In genomic region chr10:9976424-9976823, GRCm38 (mm10) we compare ENCODE assay signal across 15 mouse cellular contexts.
A peak's percentile ranks its signal among the peaks of the same experiment; 100 is the strongest.
DNase-seq lines count a peak whose midpoint lies in the region; ATAC-seq and TF ChIP-seq lines count a peak whose summit lies in the region.
"Had no signal": no experiment of that assay in that cellular context is flagged by ENCODE, and none has a peak within 500 bp of the region (broad histone marks: within the 10 kb centered on the region; RNA-seq: fewer than 3 reads in every experiment).

No protein-coding gene starts in this region.

- H3K4me2 ChIP-seq in embryonic facial prominence, embryonic 11.5 days (ENCODE audit: low read depth, low read length), result no peak overlapping the region
- peak overlapping the region; percentile 38 for H3K4me2 ChIP-seq in midbrain, embryonic 16.5 days (ENCODE audit: low read length)
- H3K4me2 ChIP-seq: embryonic facial prominence, embryonic 15.5 days; limb, embryonic 12.5 days had no signal

- H3K36me3 ChIP-seq in embryonic facial prominence, embryonic 11.5 days (replicated peaks; ENCODE audit: control insufficient read depth, insufficient read depth, low read depth, low read length), result no peaks in the 10 kb centered on the region
- H3K36me3 ChIP-seq in embryonic facial prominence, embryonic 10.5 days (replicated peaks), result no peaks in the 10 kb centered on the region
- no peaks in the 10 kb centered on the region for H3K36me3 ChIP-seq in midbrain, embryonic 16.5 days (ENCODE audit: control insufficient read depth, insufficient read depth, low read length)
- H3K36me3 ChIP-seq: embryonic facial prominence, embryonic 15.5 days; limb, embryonic 12.5 days had no signal

- no peaks in the 10 kb centered on the region for H3K27me3 ChIP-seq in embryonic facial prominence, embryonic 11.5 days (ENCODE audit: control insufficient read depth, insufficient read depth, low read length)
- no peaks in the 10 kb centered on the region for H3K27me3 ChIP-seq in embryonic facial prominence, embryonic 10.5 days (replicated peaks; ENCODE audit: low read depth, poor library complexity, severe bottlenecking)
- H3K27me3 ChIP-seq in midbrain, embryonic 16.5 days (ENCODE audit: control insufficient read depth, insufficient read depth, low read depth, low read length), result no peaks in the 10 kb centered on the region
- H3K27me3 ChIP-seq: embryonic facial prominence, embryonic 15.5 days; limb, embryonic 12.5 days had no signal

- ATAC-seq in embryonic facial prominence, embryonic 11.5 days (replicated peaks; ENCODE audit: insufficient number of reproducible peaks, low FRiP score, low TSS enrichment, low read depth), result no peak
- peak; percentile 95 for ATAC-seq in midbrain, embryonic 16.5 days
- ATAC-seq: activated CD4-positive, CD25-positive, alpha-beta regulatory T cell, adult 4 months; lung, postnatal 0 days had no signal

- no peak for TF ChIP-seq CTCF in cortical plate, adult 2 months (IDR thresholded peaks at IDR 0.05; ENCODE audit: extremely low read depth, insufficient read depth, low read length)

- no peak for TF ChIP-seq POLR2A in cortical plate, adult 2 months (IDR thresholded peaks at IDR 0.05; ENCODE audit: extremely low read depth, insufficient read depth, low read length)

- no peak overlapping the region for H3K4me3 ChIP-seq in embryonic facial prominence, embryonic 11.5 days (ENCODE audit: low read depth, low read length)
- H3K4me3 ChIP-seq in embryonic facial prominence, embryonic 10.5 days, result no peak overlapping the region
- H3K4me3 ChIP-seq in cortical plate, adult 2 months (ENCODE audit: insufficient read depth, low read length), result peak overlapping the region; percentile 31; the same call in 1 of the 2 replicates
- H3K4me3 ChIP-seq in midbrain, embryonic 16.5 days (ENCODE audit: low read depth, low read length), result peak overlapping the region; percentile 24
- H3K4me3 ChIP-seq: embryonic facial prominence, embryonic 15.5 days; limb, embryonic 12.5 days had no signal

- no peaks in the 10 kb centered on the region for H3K4me1 ChIP-seq in embryonic facial prominence, embryonic 11.5 days (ENCODE audit: control insufficient read depth, insufficient read depth, low read length)
- 0 out of 2 replicates have a peak, but pooled peaks cover 7% of the 10 kb centered on the region for H3K4me1 ChIP-seq in embryonic facial prominence, embryonic 10.5 days
- no peaks in the 10 kb centered on the region; the same call in 1 of the 2 replicates for H3K4me1 ChIP-seq in cortical plate, adult 2 months (ENCODE audit: control insufficient read depth, insufficient read depth, low read length)
- peaks cover 3% of the 10 kb centered on the region; the same call in 1 of the 2 replicates for H3K4me1 ChIP-seq in midbrain, embryonic 16.5 days (ENCODE audit: control insufficient read depth, insufficient read depth, low read length)
- H3K4me1 ChIP-seq: embryonic facial prominence, embryonic 15.5 days; limb, embryonic 12.5 days had no signal

- no peaks in the 10 kb centered on the region for H3K9me3 ChIP-seq in embryonic facial prominence, embryonic 11.5 days (replicated peaks; ENCODE audit: control insufficient read depth, low read length)
- no peaks in the 10 kb centered on the region for H3K9me3 ChIP-seq in embryonic facial prominence, embryonic 10.5 days
- H3K9me3 ChIP-seq in midbrain, embryonic 16.5 days (replicated peaks; ENCODE audit: control insufficient read depth, low read length, poor library complexity, severe bottlenecking), result no peaks in the 10 kb centered on the region
- H3K9me3 ChIP-seq: embryonic facial prominence, embryonic 15.5 days; limb, embryonic 12.5 days had no signal

- peak; percentile 3 for DNase-seq in embryonic facial prominence, embryonic 11.5 days (ENCODE audit: low spot score)
- no peak for DNase-seq in embryonic facial prominence, embryonic 10.5 days (ENCODE audit: low spot score)
- DNase-seq in left cerebral cortex, adult 8-10 months (ENCODE audit: low spot score in 2 of 2), result peak; percentile 13 to 21
- no peak for DNase-seq in cerebellum, postnatal 25 days
- no peak for DNase-seq in cerebellum, adult 9-10 months
- no peak for DNase-seq in adrenal gland, adult 8-10 months
- DNase-seq: cerebellum, adult 11 months; gastrocnemius, postnatal 36 days; thymus, adult 2 months had no signal

- no peak overlapping the region for H3K27ac ChIP-seq in embryonic facial prominence, embryonic 11.5 days (replicated peaks; ENCODE audit: low read depth, low read length)
- no peak overlapping the region for H3K27ac ChIP-seq in embryonic facial prominence, embryonic 10.5 days (replicated peaks)
- H3K27ac ChIP-seq in cortical plate, adult 2 months (ENCODE audit: insufficient read depth, low read length), result no peak overlapping the region
- H3K27ac ChIP-seq in midbrain, embryonic 16.5 days (ENCODE audit: low read length), result peak overlapping the region; percentile 59
- H3K27ac ChIP-seq: embryonic facial prominence, embryonic 15.5 days; limb, embryonic 12.5 days had no signal

- no peak overlapping the region for H3K9ac ChIP-seq in embryonic facial prominence, embryonic 11.5 days (replicated peaks; ENCODE audit: low read length)
- H3K9ac ChIP-seq in midbrain, embryonic 16.5 days (ENCODE audit: low read depth, low read length), result peak overlapping the region; percentile 39; the same call in 1 of the 2 replicates
- H3K9ac ChIP-seq: embryonic facial prominence, embryonic 15.5 days; limb, embryonic 12.5 days had no signal

- 41% methylated on average over 3 of the region's 3 CpGs for WGBS in embryonic facial prominence, embryonic 11.5 days
- WGBS in embryonic facial prominence, embryonic 10.5 days, result 32% methylated on average over 3 of the region's 3 CpGs
- 7% methylated on average over 3 of the region's 3 CpGs for WGBS in midbrain, embryonic 16.5 days

Comparison
In these comparisons a context has a peak if more than half of its experiments do, and no peak if none do; other contexts are left out.
1. DNase-seq: peak in embryonic facial prominence, embryonic 11.5 days (single experiment) and left cerebral cortex, adult 8-10 months (2 of 2); none in embryonic facial prominence, embryonic 10.5 days (single experiment), cerebellum, postnatal 25 days (0 of 2), cerebellum, adult 9-10 months (single experiment) and adrenal gland, adult 8-10 months (single experiment).
2. H3K4me3 ChIP-seq: peak in cortical plate, adult 2 months (single experiment) and midbrain, embryonic 16.5 days (single experiment); none in embryonic facial prominence, embryonic 11.5 days (single experiment) and embryonic facial prominence, embryonic 10.5 days (single experiment).